Mouse (Mus musculus): ENCODE measurements around the gene Art1. TPM values are rescaled to one million over a fixed set of nuclear protein-coding genes. Genes with fewer than 3 reads are reported as not detected.
A peak's percentile ranks its signal among the peaks of the same experiment; 100 is the strongest.

Art1 gene
- total and polyA plus RNA-seq, 3 experiments, result 0.20 to 0.67 (median 0.21) TPM

DNA sequence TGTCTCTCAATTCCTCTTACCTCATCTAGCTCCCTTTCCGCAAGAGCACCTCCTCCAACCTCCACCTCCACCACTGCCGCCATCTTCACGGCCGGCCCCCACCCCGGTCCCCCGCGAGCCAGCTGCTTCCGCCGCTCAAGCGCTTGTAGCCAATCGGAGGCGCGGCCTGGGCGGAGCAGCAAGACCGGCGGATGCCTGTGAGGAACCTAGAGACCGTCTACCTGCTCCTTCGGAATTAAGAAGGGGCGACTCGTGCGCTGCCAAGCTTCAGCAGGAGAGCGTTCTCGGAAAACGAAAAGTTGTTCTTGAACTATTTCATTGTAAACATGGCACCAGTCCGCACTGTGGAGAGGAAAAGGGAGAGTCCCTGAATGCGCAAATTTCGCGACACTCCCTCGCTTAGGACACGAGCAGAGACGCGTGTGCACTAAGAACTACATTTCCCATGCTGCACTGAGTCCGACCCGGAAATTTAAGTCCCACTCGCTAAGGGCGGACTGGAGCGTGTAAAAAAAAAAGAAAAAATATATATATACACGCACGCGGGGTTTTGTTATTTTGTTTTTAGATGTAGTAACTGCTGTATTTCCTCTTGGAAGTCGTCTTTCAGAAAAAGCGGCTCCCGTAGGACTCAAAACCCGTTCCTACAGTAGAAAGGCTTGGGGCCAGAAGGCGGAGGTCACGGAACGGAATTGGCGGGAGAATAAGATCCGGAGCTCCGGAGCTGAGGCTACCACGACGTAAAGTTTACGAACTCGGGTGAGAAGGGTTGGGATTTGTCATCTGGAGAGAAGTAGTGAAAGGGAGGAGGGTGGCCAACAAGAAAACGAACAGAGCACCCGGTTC lies 36.3 kb upstream of the Art1 start, which contains the start of the genes Rnf121, Xndc1 and Xntrpc (continued):
- TF ChIP-seq POLR2AphosphoS2 (IDR thresholded peaks at IDR 0.05; ENCODE audit: low read depth, low read length) (peak; percentile 80; the same call in 1 of the 2 replicates), UBTF (IDR thresholded peaks at IDR 0.05; ENCODE audit: low read depth, low read length) (0 out of 2 replicates have a peak, but pooled peaks have one; percentile 60), SIN3A (IDR thresholded peaks at IDR 0.05; ENCODE audit: low read length) (peak; percentile 93), IRF4 (IDR thresholded peaks at IDR 0.05; ENCODE audit: low read depth, low read length) (no peak), JUND (conservative IDR thresholded peaks at IDR 0.05; ENCODE audit: low read depth, low read length) (no peak), MAX (IDR thresholded peaks at IDR 0.05; ENCODE audit: low read length) (peak; percentile 86), CHD1 (IDR thresholded peaks at IDR 0.05; ENCODE audit: low read depth, low read length) (peak; percentile 58; the same call in 1 of the 2 replicates), ZKSCAN1 (IDR thresholded peaks at IDR 0.05; ENCODE audit: borderline replicate concordance, low read depth, low read length) (no peak), ELF1 (IDR thresholded peaks at IDR 0.05; ENCODE audit: low read depth, low read length) (peak; percentile 81), ZMIZ1 (IDR thresholded peaks at IDR 0.05; ENCODE audit: low read depth, low read length) (peak; percentile 58; the same call in 1 of the 2 replicates), GABPA (IDR thresholded peaks at IDR 0.05; ENCODE audit: insufficient replicate concordance, low read depth, low read length) (peak; percentile 20; the same call in 1 of the 2 replicates), MAZ (IDR thresholded peaks at IDR 0.05; ENCODE audit: low read depth, low read length) (peak; percentile 91), SMC3 (IDR thresholded peaks at IDR 0.05; ENCODE audit: low read depth, low read length) (no peak)

GRCm38 (mm10) chr7:102066363-102066762 lies 35.2 kb upstream of the Art1 start:
- DNase-seq (ENCODE audit: extremely low read depth), result no peak
- Histone ChIP-seq H3K4me3 (replicated peaks in 1 of 3; ENCODE audit: low read depth in 2 of 3, low read length in 2 of 3, poor library complexity in 1 of 3) (peak overlapping the region; percentile 56 to 83 (median 81)), H3K79me2 (replicated peaks; ENCODE audit: control insufficient read depth, extremely low read depth, insufficient read depth, poor library complexity, severe bottlenecking) (peaks cover 44% of the 10 kb centered on the region), H3K9ac (ENCODE audit: insufficient read depth, low read depth) (peak overlapping the region; percentile 70), H3K36me3 (replicated peaks in 1 of 2; ENCODE audit: control insufficient read depth in 1 of 2, insufficient read depth in 1 of 2, low read length in 1 of 2) (peaks cover 5 to 18% of the 10 kb centered on the region in 2 experiments), H3K4me2 (ENCODE audit: insufficient read depth, low read depth, poor library complexity, severe bottlenecking) (peak overlapping the region; percentile 97), H3K27me3 (replicated peaks) (no peaks in the 10 kb centered on the region), H3K27ac (ENCODE audit: insufficient read depth, low read depth) (no peak overlapping the region), H3K9me3 (replicated peaks; ENCODE audit: low read length) (no peaks in the 10 kb centered on the region), H3K4me1 (ENCODE audit: control insufficient read depth in 1 of 2, insufficient read depth in 2 of 2) (peaks cover 9 to 45% of the 10 kb centered on the region in 2 experiments)
- TF ChIP-seq BHLHE40 (IDR thresholded peaks at IDR 0.05; ENCODE audit: low read depth, low read length) (peak; percentile 77), HCFC1 (IDR thresholded peaks at IDR 0.05; ENCODE audit: low read depth, low read length) (no peak)
- dilution Hi-C loops (cut with MboI; ENCODE audit: extremely low pct_ligation_motif_present, extremely low pct_unique_long_range_greater_than_20kb, low sequenced_read_pairs), result no loop called here
- in situ Hi-C loops (cut with MboI; ENCODE audit: low pct_ligation_motif_present, low pct_unique_long_range_greater_than_20kb, low sequenced_read_pairs), result loop anchor here (10.0 kb wide), 1 partner anchor 402 kb away; the partner anchor contains the start of gene Clpb

GRCm38 (mm10) chr7:102076714-102077296 lies 24.7 kb upstream of the Art1 start:
- Histone ChIP-seq H3K9ac (ENCODE audit: insufficient read depth, low read depth) (no peak overlapping the region), H3K79me2 (replicated peaks; ENCODE audit: control insufficient read depth, extremely low read depth, insufficient read depth, poor library complexity, severe bottlenecking) (no peaks in the 10 kb centered on the region), H3K9me3 (replicated peaks; ENCODE audit: low read length) (no peaks in the 10 kb centered on the region), H3K27ac (ENCODE audit: insufficient read depth, low read depth) (no peak overlapping the region), H3K4me1 (ENCODE audit: control insufficient read depth in 1 of 2, insufficient read depth in 2 of 2) (no peaks in the 10 kb centered on the region), H3K36me3 (replicated peaks in 1 of 2; ENCODE audit: control insufficient read depth in 1 of 2, insufficient read depth in 1 of 2, low read length in 1 of 2) (peaks cover 67 to 84% of the 10 kb centered on the region in 2 experiments), H3K4me2 (ENCODE audit: insufficient read depth, low read depth, poor library complexity, severe bottlenecking) (no peak overlapping the region), H3K27me3 (replicated peaks) (no peaks in the 10 kb centered on the region), H3K4me3 (replicated peaks in 1 of 3; ENCODE audit: low read depth in 2 of 3, low read length in 2 of 3, poor library complexity in 1 of 3) (no peak overlapping the region)
- DNase-seq (ENCODE audit: extremely low read depth), result peak; percentile 57
- TF ChIP-seq UBTF (IDR thresholded peaks at IDR 0.05; ENCODE audit: low read depth, low read length), result no peak
- TF ChIP-seq SMC3 (IDR thresholded peaks at IDR 0.05; ENCODE audit: low read depth, low read length), result peak; percentile 47
- peak; percentile 54 for TF ChIP-seq RAD21 (IDR thresholded peaks at IDR 0.05; ENCODE audit: low read depth, low read length)
- peak; percentile 35 to 76; a peak in 2 of 4 replicates for TF ChIP-seq CTCF (conservative IDR thresholded peaks at IDR 0.05 in 1 of 2, IDR thresholded peaks at IDR 0.05 in 1 of 2; ENCODE audit: low read depth in 2 of 2, low read length in 2 of 2)
- peak; percentile 96 for TF ChIP-seq MYC (IDR thresholded peaks at IDR 0.05; ENCODE audit: low read depth, low read length)
- in situ Hi-C loops (cut with MboI; ENCODE audit: low pct_ligation_motif_present, low pct_unique_long_range_greater_than_20kb, low sequenced_read_pairs), result no loop called here
- dilution Hi-C loops (cut with MboI; ENCODE audit: extremely low pct_ligation_motif_present, extremely low pct_unique_long_range_greater_than_20kb, low sequenced_read_pairs), result no loop called here
